Comparison of ENCODE assay signal across 8 mouse cellular contexts in genomic region chr2:181471246-181471645, GRCm38 (mm10). TPM values are rescaled to one million over a fixed set of nuclear protein-coding genes. Genes with fewer than 3 reads are reported as not detected.
A peak's percentile ranks its signal among the peaks of the same experiment; 100 is the strongest.
DNase-seq lines count a peak whose midpoint lies in the region; ATAC-seq and TF ChIP-seq lines count a peak whose summit lies in the region.

No protein-coding gene starts in this region.

- peak; percentile 70 for DNase-seq in adrenal gland, postnatal 10 days
- DNase-seq in adrenal gland, adult 18-20 months (ENCODE audit: low spot score in 2 of 2): no peak
- peak; percentile 59 to 76 for DNase-seq in lung, postnatal 4 days
- DNase-seq in frontal cortex, postnatal 14 days (ENCODE audit: low spot score in 2 of 2): no peak
- no peak for DNase-seq in forebrain, postnatal 0 days
- DNase-seq in right cerebral cortex, postnatal 36 days (ENCODE audit: low spot score in 2 of 2): no peak

- H3K27me3 ChIP-seq in kidney, embryonic 14.5 days (ENCODE audit: control insufficient read depth, insufficient read depth, low read length): no peaks in the 10 kb centered on the region
- no peaks in the 10 kb centered on the region for H3K27me3 ChIP-seq in forebrain, postnatal 0 days (ENCODE audit: insufficient read depth, low read length)

- no peak overlapping the region for H3K9ac ChIP-seq in kidney, embryonic 14.5 days (ENCODE audit: low read depth, low read length)
- H3K9ac ChIP-seq in forebrain, postnatal 0 days: no peak overlapping the region

- no peak overlapping the region for H3K4me3 ChIP-seq in kidney, embryonic 14.5 days (ENCODE audit: low read length)
- H3K4me3 ChIP-seq in forebrain, postnatal 0 days (ENCODE audit: low read depth, low read length): no peak overlapping the region

- TF ChIP-seq CTCF in forebrain, postnatal 0 days (IDR thresholded peaks at IDR 0.05; ENCODE audit: low read depth): no peak

- ATAC-seq in granulocyte monocyte progenitor cell, adult 5-6 weeks (replicated peaks; ENCODE audit: poor library complexity, severe bottlenecking): peak; percentile 80
- 0 out of 2 replicates have a peak, but pooled peaks have one; percentile 43 for ATAC-seq in kidney, embryonic 14.5 days (ENCODE audit: low FRiP score, low TSS enrichment)
- no peak for ATAC-seq in forebrain, postnatal 0 days

- no peaks in the 10 kb centered on the region for H3K9me3 ChIP-seq in kidney, embryonic 14.5 days (ENCODE audit: control insufficient read depth, low read length)
- no peaks in the 10 kb centered on the region for H3K9me3 ChIP-seq in forebrain, postnatal 0 days (ENCODE audit: low read length)

- 0 out of 2 replicates have a peak, but pooled peaks cover 9% of the 10 kb centered on the region for H3K4me1 ChIP-seq in kidney, embryonic 14.5 days (ENCODE audit: control insufficient read depth, insufficient read depth, low read length)
- H3K4me1 ChIP-seq in forebrain, postnatal 0 days (ENCODE audit: insufficient read depth): no peaks in the 10 kb centered on the region

- H3K36me3 ChIP-seq in kidney, embryonic 14.5 days (ENCODE audit: control insufficient read depth, insufficient read depth, low read length): no peaks in the 10 kb centered on the region
- no peaks in the 10 kb centered on the region for H3K36me3 ChIP-seq in forebrain, postnatal 0 days (ENCODE audit: insufficient read depth)

- H3K27ac ChIP-seq in kidney, embryonic 14.5 days (ENCODE audit: low read depth, low read length): no peak overlapping the region
- H3K27ac ChIP-seq in forebrain, postnatal 0 days (ENCODE audit: low read depth, low read length): no peak overlapping the region

- 52% methylated on average over 5 of the region's 5 CpGs for WGBS in kidney, embryonic 14.5 days
- WGBS in forebrain, postnatal 0 days: 61% methylated on average over 5 of the region's 5 CpGs

- no peak overlapping the region for H3K4me2 ChIP-seq in kidney, embryonic 14.5 days (replicated peaks; ENCODE audit: low read depth, low read length)
- H3K4me2 ChIP-seq in forebrain, postnatal 0 days (ENCODE audit: low read depth): no peak overlapping the region

RNA-seq across cellular contexts. Expression of gene Zbtb46, which starts 12.0 kb away (rescaled TPM):
- total RNA-seq in adrenal gland, postnatal 10 days (2021): 10 to 100 TPM; 17.2 to 23.6 TPM
- total RNA-seq in adrenal gland, adult 18-20 months (2021): 10 to 100 TPM; 12.0 to 16.2 TPM
- 1.1 TPM in 1 of 2 replicates, not detected in the other for total RNA-seq in granulocyte monocyte progenitor cell, adult 5-6 weeks (2014; fragmentation: Nextera tagmentation)
- 0.13 and 0.15 TPM in 2 replicates for total RNA-seq in granulocyte monocyte progenitor cell, adult 5-6 weeks (2017)
- polyA plus RNA-seq in kidney, embryonic 14.5 days (2014; fragmentation: Nextera tagmentation; extraction: Ambion mirVana): 13.7 and 26.6 TPM in 2 replicates
- total RNA-seq in forebrain, postnatal 0 days (2014; rRNA removed): 11.7 and 17.7 TPM in 2 replicates
- polyA plus RNA-seq in forebrain, postnatal 0 days (2015; fragmentation: Nextera tagmentation; extraction: Ambion mirVana): 8.2 and 11.0 TPM in 2 replicates

RNA-seq across cellular contexts. Expression of gene Abhd16b, which starts 21.8 kb away (rescaled TPM):
- total RNA-seq in adrenal gland, postnatal 10 days (2021): not detected
- total RNA-seq in adrenal gland, adult 18-20 months (2021): not detected
- total RNA-seq in granulocyte monocyte progenitor cell, adult 5-6 weeks (2014; fragmentation: Nextera tagmentation): not detected in 2 replicates
- total RNA-seq in granulocyte monocyte progenitor cell, adult 5-6 weeks (2017): not detected in 2 replicates
- polyA plus RNA-seq in kidney, embryonic 14.5 days (2014; fragmentation: Nextera tagmentation; extraction: Ambion mirVana): 0.14 and 0.19 TPM in 2 replicates
- not detected in 2 replicates for total RNA-seq in forebrain, postnatal 0 days (2014; rRNA removed)
- not detected in 2 replicates for polyA plus RNA-seq in forebrain, postnatal 0 days (2015; fragmentation: Nextera tagmentation; extraction: Ambion mirVana)

RNA-seq across cellular contexts. Expression of gene Tpd52l2, which starts 25.7 kb away (rescaled TPM):
- 100 to 1,000 TPM in 1 of 2 experiments, 10 to 100 TPM in 1; 95.5 to 108 TPM for total RNA-seq in adrenal gland, postnatal 10 days (2021)
- total RNA-seq in adrenal gland, adult 18-20 months (2021): 100 to 1,000 TPM in 1 of 2 experiments, 10 to 100 TPM in 1; 96.6 to 100 TPM
- total RNA-seq in granulocyte monocyte progenitor cell, adult 5-6 weeks (2014; fragmentation: Nextera tagmentation): 43.1 and 60.9 TPM in 2 replicates
- 115 and 129 TPM in 2 replicates for total RNA-seq in granulocyte monocyte progenitor cell, adult 5-6 weeks (2017)
- polyA plus RNA-seq in kidney, embryonic 14.5 days (2014; fragmentation: Nextera tagmentation; extraction: Ambion mirVana): 175 and 184 TPM in 2 replicates
- 91.7 and 120 TPM in 2 replicates for total RNA-seq in forebrain, postnatal 0 days (2014; rRNA removed)
- polyA plus RNA-seq in forebrain, postnatal 0 days (2015; fragmentation: Nextera tagmentation; extraction: Ambion mirVana): 114 and 128 TPM in 2 replicates

RNA-seq across cellular contexts. Expression of gene Dnajc5, which starts 49.0 kb away (rescaled TPM):
- total RNA-seq in adrenal gland, postnatal 10 days (2021): 10 to 100 TPM; 89.0 to 91.5 TPM
- 10 to 100 TPM; 97.2 to 97.4 TPM for total RNA-seq in adrenal gland, adult 18-20 months (2021)
- 43.8 and 47.1 TPM in 2 replicates for total RNA-seq in granulocyte monocyte progenitor cell, adult 5-6 weeks (2014; fragmentation: Nextera tagmentation)
- 46.4 and 54.5 TPM in 2 replicates for total RNA-seq in granulocyte monocyte progenitor cell, adult 5-6 weeks (2017)
- polyA plus RNA-seq in kidney, embryonic 14.5 days (2014; fragmentation: Nextera tagmentation; extraction: Ambion mirVana): 41.5 and 82.2 TPM in 2 replicates
- total RNA-seq in forebrain, postnatal 0 days (2014; rRNA removed): 252 and 369 TPM in 2 replicates
- polyA plus RNA-seq in forebrain, postnatal 0 days (2015; fragmentation: Nextera tagmentation; extraction: Ambion mirVana): 207 and 270 TPM in 2 replicates

Comparison
In these comparisons a context has a peak if more than half of its experiments do, and no peak if none do; other contexts are left out.
1. DNase-seq: peak in adrenal gland, postnatal 10 days (single experiment) and lung, postnatal 4 days (2 of 2); none in adrenal gland, adult 18-20 months (0 of 2), frontal cortex, postnatal 14 days (0 of 2), forebrain, postnatal 0 days (single experiment) and right cerebral cortex, postnatal 36 days (0 of 2).